Mouse (Mus musculus) ES-E14 (cell line): ENCODE data around the gene Ucn2. TPM values are rescaled to one million over a fixed set of nuclear protein-coding genes. Genes with fewer than 3 reads are reported as not detected.

ENCODE experiments used
- DNase-seq: peaks from one replicate; pipeline ENCODE4 v3.0.0-alpha.2; 2013; ENCODE audit warnings: low read depth, low spot score
- H3K27ac ChIP-seq: 2 replicates; pipeline ENCODE4 v1.5.1; 2012; ENCODE audit warnings: low read depth, mild to moderate bottlenecking, low read length, moderate library complexity, mixed read lengths; ENCODE audit not compliant: poor library complexity, insufficient read depth, severe bottlenecking
- H3K36me3 ChIP-seq: 2 replicates; pipeline ENCODE4 v1.6.1; 2012; ENCODE audit warnings: mild to moderate bottlenecking, low read length, moderate library complexity, mixed read lengths; ENCODE audit not compliant: control insufficient read depth, poor library complexity, insufficient read depth, severe bottlenecking
- H3K4me1 ChIP-seq, 2 experiments: fragments of 150-350 bp in 1 of 2; sonication (generic) in 1 of 2; 2 replicates each; pipeline ENCODE4 v1.6.1; 2012; ENCODE audit warnings: low read length in 2 of 2, mild to moderate bottlenecking in 1 of 2, mixed read lengths in 1 of 2; ENCODE audit not compliant: control insufficient read depth in 2 of 2, insufficient read depth in 2 of 2, poor library complexity in 1 of 2
- H3K4me3 ChIP-seq, 2 experiments: fragments of 150-350 bp in 1 of 2; sonication (generic) in 1 of 2; 2 replicates each; pipeline ENCODE4 v1.5.1; 2012; ENCODE audit warnings: low read length in 2 of 2, low read depth in 1 of 2, mild to moderate bottlenecking in 1 of 2, mixed read lengths in 1 of 2; ENCODE audit not compliant: insufficient read depth in 1 of 2, poor library complexity in 1 of 2, severe bottlenecking in 1 of 2
- H3K9ac ChIP-seq: 2 replicates; pipeline ENCODE4 v1.6.1; 2012; ENCODE audit warnings: low read depth, mild to moderate bottlenecking, low read length, mixed read lengths; ENCODE audit not compliant: poor library complexity, insufficient read depth, severe bottlenecking
- H3K9me3 ChIP-seq: fragments of 150-350 bp; sonication (generic); 2 replicates; pipeline ENCODE4 v1.6.1; 2012; ENCODE audit warnings: low read depth, mild to moderate bottlenecking, low read length; ENCODE audit not compliant: control insufficient read depth, insufficient read depth
- CHD2 ChIP-seq: IDR thresholded peaks from 2 replicates; pipeline ENCODE4 v1.6.1; 2014; ENCODE audit warnings: mild to moderate bottlenecking, low read depth, low read length, inconsistent platforms
- HCFC1 ChIP-seq: IDR thresholded peaks from 2 replicates; pipeline ENCODE4 v1.6.1; 2012; ENCODE audit warnings: low read length, inconsistent platforms, borderline replicate concordance; ENCODE audit not compliant: insufficient read depth
- MAFK ChIP-seq: IDR thresholded peaks from 2 replicates; pipeline ENCODE4 v1.6.1; 2014; ENCODE audit warnings: mild to moderate bottlenecking, low read depth, low read length, inconsistent platforms; ENCODE audit not compliant: insufficient read depth
- ZC3H11A ChIP-seq: IDR thresholded peaks from 2 replicates; pipeline ENCODE4 v1.6.1; 2012; ENCODE audit warnings: low read depth, mild to moderate bottlenecking, inconsistent platforms, low read length, borderline replicate concordance
- ZNF384 ChIP-seq: IDR thresholded peaks from 2 replicates; pipeline ENCODE4 v1.6.1; 2012; ENCODE audit warnings: low read depth, low read length, inconsistent platforms
- in situ Hi-C, 2 experiments: fragments of 600-800 bp; cut with MboI; formaldehyde crosslinking; loops; one replicate each; pipeline ENCODE4 v1.15.1; 2025; ENCODE audit warnings: low sequenced_read_pairs in 2 of 2, inconsistent platforms in 1 of 2; ENCODE audit not compliant: unreplicated experiment in 2 of 2
- total RNA-seq: library from RNA; depleted of rRNA; stranded (reverse); fragments of 300-350 nt; gene quantifications from 2 replicates; pipeline ENCODE4 v1.2.3, GENCODE M21; 2012; rRNA removed

The Ucn2 gene
- total RNA-seq, 1 experiment = 0.36 TPM

GRCm38 (mm10) chr9:109031686-109032085 is 45.9 kb downstream of the Ucn2 start:
- H3K4me1 ChIP-seq = peaks cover 0 to 12% of the 10 kb centered on the region in 2 experiments; a peak in 1 of 4 replicates
- no peak overlapping the region for H3K9ac ChIP-seq
- no peaks in the 10 kb centered on the region for H3K36me3 ChIP-seq
- H3K9me3 ChIP-seq = no peaks in the 10 kb centered on the region
- in situ Hi-C loops = no loop called here
- no peak for TF ChIP-seq ZC3H11A
- TF ChIP-seq ZNF384 = no peak
- no peak overlapping the region for H3K27ac ChIP-seq
- H3K4me3 ChIP-seq = no peak overlapping the region
- DNase-seq = no peak

GRCm38 (mm10) chr9:109032435-109032834 is 46.6 kb downstream of the Ucn2 start:
- no peak for DNase-seq
- Histone ChIP-seq H3K9ac (no peak overlapping the region), H3K4me1 (peaks cover 0 to 12% of the 10 kb centered on the region in 2 experiments; a peak in 1 of 4 replicates), H3K36me3 (no peaks in the 10 kb centered on the region), H3K27ac (no peak overlapping the region), H3K4me3 (no peak overlapping the region), H3K9me3 (no peaks in the 10 kb centered on the region)
- in situ Hi-C loops = no loop called here
- TF ChIP-seq HCFC1 = no peak
- TF ChIP-seq ZC3H11A = no peak
- TF ChIP-seq ZNF384 = no peak
- TF ChIP-seq MAFK = no peak
- no peak for TF ChIP-seq CHD2

Other genes starting within 250 kb of the Ucn2 start
- 23.0 and 24.4 TPM in 2 replicates for gene Ip6k2, start 202.2 kb upstream of the Ucn2 start, total RNA-seq
- gene Nckipsd, start 177.6 kb upstream of the Ucn2 start, total RNA-seq = 17.4 and 20.2 TPM in 2 replicates
- gene Celsr3, start 159.7 kb upstream of the Ucn2 start, total RNA-seq = 4.3 and 14.6 TPM in 2 replicates
- 15.1 and 19.8 TPM in 2 replicates for gene Slc26a6, start 132.7 kb upstream of the Ucn2 start, total RNA-seq
- gene Tmem89, start 71.4 kb upstream of the Ucn2 start, total RNA-seq = 0.22 and 0.53 TPM in 2 replicates
- 354 and 426 TPM in 2 replicates for gene Uqcrc1, start 49.4 kb upstream of the Ucn2 start, total RNA-seq
- gene Col7a1, start 32.4 kb upstream of the Ucn2 start, total RNA-seq = 15.1 and 25.5 TPM in 2 replicates
- gene Pfkfb4, start 5.8 kb downstream of the Ucn2 start, total RNA-seq = 4.4 and 5.0 TPM in 2 replicates
- 44.0 and 49.0 TPM in 2 replicates for gene Shisa5, start 52.6 kb downstream of the Ucn2 start, total RNA-seq
- 6.2 and 7.4 TPM in 2 replicates for gene Trex1, start 73.7 kb downstream of the Ucn2 start, total RNA-seq
- gene Atrip, start 88.1 kb downstream of the Ucn2 start, total RNA-seq = 17.1 and 21.7 TPM in 2 replicates
- 7.7 and 11.8 TPM in 2 replicates for gene Ccdc51, start 96.5 kb downstream of the Ucn2 start, total RNA-seq
- gene Tma7, start 96.6 kb downstream of the Ucn2 start, total RNA-seq = 266 and 347 TPM in 2 replicates
- 17.8 and 35.0 TPM in 2 replicates for gene Plxnb1, start 109.4 kb downstream of the Ucn2 start, total RNA-seq
- not detected in 2 replicates for gene Fbxw21, start 176.0 kb downstream of the Ucn2 start, total RNA-seq
- not detected in 2 replicates for gene Fbxw13, start 210.0 kb downstream of the Ucn2 start, total RNA-seq
- not detected in 2 replicates for gene Fbxw20, start 248.7 kb downstream of the Ucn2 start, total RNA-seq